Mouse (Mus musculus): Measurements from ENCODE around the gene Plgrkt.
"Not testable (repeated sequence)": the region's sequence is repeated elsewhere in the genome, so short reads cannot be mapped to it uniquely, and the experiment has no call there.

Plgrkt gene

DNA sequence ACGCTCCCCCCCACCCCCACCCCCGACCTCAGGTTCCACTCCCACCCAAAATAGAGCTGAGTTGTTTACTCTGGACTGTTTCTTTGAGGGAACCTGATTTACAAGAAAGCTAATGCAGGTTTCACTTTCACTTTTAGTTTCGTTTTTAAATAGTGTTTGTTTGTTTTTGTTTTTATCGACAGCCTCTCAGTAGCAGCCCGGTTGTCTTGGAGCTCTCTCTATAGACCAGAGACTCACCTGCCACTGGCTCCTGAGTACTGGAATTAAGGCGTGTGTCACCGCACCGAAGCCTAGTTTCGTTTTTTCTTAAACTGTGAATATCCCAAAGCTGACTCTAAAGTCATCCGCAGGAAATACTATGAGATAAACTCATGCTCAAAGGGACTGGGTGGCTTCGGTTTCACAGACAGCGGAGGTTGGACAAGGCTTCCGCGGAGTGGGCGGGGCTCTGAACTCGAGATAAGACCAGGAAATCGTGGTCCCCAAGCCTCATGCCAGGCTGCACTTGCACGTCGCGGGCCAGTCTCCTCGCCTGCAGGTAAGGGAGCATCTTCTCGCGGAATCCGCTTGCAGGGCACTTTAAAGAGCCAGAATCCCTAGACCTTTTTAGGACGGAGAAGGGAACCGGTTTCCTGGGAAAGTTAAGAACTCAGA, at the start of gene Plgrkt, which contains the start of gene Cd274:
Gene Plgrkt (minus strand): TSS at position 422 of the 654 bp plus-strand sequence.
Gene Cd274 (plus strand): TSS at position 487 of the 654 bp plus-strand sequence.
- DNase-seq: peak; percentile 82 to 86

DNA sequence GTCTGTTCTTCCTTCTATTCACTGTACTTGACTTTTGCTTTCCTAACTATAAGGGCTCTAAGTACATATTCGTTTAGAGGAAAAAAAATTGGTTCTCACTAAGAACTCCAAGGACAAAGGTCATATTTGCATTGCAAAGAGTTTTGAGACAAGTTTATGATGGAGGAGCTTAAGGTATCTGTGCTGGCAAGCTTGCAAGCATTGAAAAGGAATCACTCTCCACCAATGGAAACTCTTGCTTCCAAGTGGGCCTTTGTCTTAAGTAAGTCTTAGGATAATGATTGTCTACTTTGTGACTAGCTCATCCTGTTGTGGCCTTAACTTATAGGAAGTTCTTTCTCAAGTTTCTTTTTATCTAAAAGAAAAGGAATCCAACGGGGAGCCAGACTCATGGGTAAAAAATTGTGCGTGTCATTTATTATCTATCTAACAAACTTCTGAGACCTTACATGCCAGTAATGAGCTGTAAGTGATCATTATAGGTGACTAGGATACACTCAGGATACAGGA, 49.3 kb upstream of the Plgrkt start:
- no peak for DNase-seq

DNA sequence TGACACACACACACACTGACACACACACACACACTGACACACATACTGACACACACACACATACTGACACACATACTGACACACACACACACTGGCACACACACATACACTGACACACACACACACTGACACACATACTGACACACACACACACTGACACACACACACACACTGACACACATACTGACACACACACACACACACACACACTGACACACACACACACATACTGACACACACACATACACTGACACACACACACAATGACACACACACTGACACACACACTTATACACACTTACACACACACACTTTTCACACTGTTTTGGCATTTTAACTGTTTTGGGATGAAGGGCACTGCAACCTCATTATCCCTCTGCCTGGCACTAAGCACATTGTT, 47.7 kb upstream of the Plgrkt start:
- DNase-seq: not testable (repeated sequence)

DNA sequence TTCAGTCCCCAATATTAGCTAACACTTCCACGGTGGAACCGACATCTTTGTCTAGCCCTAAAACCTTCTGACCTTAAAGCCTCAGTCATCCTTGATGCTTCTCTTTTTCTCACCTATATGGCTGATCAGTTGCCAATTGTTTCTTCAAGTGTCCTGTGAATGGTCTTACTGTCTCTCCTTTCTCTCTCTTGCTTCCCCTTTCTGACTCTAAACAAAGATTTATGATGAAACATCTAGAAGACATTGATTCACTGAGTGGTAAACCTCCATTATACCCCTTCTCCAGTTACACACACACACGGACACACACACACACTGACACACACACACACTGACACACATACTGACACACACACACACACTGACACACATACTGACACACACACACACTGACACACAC, 47.3 kb upstream of the Plgrkt start:
- no peak for DNase-seq

DNA sequence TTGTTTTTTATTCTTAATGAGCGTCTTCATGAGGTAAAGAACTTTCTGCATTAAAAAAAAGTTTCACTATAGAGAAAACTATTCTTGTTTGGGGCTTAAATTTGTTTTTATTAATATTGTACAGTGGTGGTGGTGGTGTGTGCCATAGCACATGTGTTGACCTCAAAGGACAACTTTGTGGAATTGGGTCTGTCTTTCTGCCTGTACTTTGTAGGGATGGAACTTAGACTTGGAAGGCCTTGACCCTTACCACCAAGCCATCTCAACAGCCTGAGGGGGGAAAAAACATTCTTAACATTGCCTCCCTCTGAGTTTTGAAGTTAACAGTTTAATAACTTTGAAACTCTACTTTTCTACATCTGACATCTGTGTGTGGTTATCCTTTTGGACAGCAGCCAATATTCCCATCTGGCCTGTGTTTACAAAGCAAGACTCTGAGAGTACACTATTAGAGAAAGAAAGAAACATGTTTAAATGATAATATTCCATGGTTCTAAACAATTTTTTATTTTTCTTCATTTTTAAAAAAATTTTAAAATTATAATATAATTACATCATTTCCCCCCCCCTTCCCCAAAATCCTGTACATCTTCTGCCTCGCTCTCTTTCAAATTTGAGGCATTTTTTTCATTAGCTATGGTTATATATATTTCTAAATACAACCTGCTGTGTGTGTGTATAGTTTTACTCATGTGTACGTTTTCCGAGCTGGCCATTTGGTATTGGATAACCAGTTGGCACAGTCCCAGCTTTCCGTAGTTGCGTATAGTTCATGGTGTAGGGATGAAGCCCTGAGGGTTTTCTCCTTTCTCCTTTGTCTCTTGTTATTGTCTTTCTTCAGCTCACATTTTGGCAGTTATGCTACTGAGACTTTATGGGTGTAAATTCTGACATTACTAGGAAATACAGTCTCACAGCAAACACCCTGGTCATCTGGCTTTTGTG, 45.6 kb upstream of the Plgrkt start:
- DNase-seq: no peak

DNA sequence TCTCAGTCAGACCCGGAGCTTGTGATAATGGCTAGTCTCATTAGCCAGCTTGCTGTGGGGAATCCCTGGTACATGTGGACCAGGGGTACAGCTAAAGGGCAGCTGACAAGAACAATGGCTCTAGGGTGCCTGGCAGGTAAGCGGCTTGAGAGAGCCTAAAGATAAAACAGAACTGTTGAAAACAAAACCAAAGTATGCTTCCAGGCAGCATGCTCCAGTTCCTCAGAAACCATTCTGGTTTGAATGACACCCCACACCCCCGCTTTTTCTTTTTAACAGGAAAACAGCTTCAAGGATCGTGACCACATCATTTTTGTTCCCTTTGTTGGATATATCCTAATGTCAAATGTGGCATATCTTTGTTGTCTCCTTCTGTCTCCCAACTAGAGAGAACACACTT, 43.4 kb upstream of the Plgrkt start, which contains the start of gene Pdcd1lg2:
Gene Pdcd1lg2 (plus strand): TSS at position 301 of the 400 bp plus-strand sequence.
- no peak for DNase-seq

DNA sequence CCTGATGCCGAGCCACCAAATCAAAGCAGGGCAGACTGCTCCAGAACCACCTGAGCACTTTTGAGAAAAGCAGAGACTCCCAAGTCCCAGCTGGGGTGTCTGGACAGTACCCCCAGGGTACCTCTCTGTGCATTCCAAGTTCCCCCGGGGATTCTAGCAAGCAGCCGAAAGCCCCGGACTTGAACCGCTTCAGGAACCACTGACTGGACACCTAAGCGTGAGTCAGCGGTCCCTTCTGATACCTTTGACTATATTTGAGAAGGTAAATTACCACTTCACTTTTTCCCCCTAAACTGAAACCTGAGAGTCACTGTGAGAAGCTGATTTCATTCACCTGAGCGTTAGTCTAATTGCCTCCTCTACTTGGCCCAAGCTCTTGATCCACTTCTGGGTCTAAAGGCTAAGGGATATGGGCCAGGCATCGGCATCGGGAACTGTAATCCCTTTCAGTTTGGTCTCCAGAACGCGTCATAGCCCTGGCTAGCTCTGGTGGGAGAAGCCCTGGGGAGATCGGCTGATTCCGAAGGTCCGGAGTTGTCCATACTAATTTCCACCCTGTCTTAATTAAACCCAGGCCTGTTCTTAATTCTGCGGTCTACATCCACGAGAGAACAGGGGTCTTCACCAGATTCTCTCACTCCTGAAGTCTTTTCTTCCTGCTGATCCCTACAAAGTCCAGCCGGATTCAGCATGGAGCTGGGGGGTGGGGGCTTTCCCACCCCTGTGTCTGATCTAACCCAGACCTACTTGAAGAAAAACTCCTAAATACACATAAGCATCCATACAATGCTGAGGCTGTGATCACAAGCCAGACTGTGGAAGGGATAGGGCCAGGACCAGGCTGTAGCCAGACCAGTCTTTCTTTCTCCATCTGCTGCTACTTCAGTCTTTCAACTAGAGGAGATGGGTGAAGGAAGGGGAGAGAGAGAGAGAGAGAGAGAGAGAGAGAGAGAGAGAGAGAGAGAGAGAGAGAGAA, 39.1 kb upstream of the Plgrkt start:
- no peak for DNase-seq

DNA sequence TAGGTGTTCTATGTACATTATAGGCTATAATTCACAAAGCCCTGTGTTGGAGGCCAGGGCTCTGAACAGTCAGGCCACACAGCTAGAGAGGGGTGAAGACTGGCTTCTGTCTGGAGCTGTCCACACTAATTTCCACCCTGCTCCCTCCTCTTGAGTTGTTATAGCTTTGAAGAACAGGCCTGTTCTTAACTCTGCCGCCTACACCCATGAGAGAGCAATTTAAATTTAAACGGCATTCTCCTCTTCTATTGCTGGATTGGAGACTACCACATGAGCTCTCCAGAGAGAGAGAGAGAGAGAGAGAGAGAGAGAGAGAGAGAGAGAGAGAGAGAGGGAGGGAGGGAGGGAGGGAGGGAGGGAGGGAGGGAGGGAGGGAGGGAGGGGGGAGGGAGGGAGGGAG, 38.2 kb upstream of the Plgrkt start:
- DNase-seq: no peak

DNA sequence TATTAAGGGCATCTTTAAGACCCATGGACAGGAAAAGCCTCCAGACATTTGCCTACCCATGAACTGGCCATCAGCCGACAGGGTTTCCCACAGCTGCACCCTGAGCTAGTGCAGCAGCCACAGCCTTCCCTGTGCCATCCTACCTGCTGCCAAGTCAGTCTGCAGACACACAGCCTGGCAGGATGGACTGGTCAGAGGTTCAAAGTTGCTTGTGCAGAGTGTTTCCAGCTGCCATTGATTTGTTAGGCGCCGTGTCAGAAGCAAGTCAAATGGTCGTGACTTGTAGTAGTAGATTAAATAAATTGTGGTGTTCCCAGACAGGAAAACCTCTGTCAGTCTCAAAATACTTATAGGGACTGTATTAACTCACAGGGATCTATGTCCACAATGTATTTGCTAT, 36.1 kb upstream of the Plgrkt start:
- no peak for DNase-seq

DNA sequence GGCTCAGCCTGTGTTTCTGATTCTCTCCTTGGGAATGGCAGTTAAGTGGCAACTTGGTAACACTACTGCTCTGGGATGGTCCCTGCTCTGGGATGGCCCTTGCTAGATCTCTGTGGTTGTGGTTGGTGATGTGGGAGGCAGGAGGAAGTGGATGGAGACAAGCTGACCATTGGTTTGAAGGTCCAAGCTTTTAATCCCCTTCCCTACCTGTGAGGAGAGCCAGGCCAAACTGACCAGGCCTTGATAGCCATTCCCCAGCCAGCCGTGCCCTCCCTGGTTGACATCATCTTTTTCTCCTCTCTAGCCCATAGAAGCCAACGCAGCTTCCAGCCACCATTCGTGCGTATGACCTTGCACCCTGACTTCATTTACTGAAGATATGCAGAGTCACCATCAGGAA, 35.4 kb upstream of the Plgrkt start:
- DNase-seq: no peak

DNA sequence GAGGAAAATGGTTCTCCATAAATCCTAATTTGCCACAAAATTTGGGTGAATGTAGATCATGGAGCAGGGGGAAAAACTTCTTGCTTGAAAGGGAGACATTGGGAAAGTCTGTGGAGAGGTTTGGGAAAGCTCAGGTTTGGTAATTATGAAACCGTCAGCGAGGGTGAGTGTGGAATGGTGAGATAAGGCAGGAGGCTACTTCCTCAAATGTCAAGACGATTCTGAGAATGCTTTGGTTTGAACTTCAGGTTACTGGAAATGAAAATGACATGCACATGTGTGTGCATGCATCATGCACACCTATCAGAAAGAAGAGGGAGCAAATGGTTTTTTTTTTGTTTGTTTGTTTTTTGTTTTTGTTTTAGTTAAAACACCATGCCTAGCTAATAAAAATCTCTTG, 33.3 kb upstream of the Plgrkt start:
- no peak for DNase-seq

DNA sequence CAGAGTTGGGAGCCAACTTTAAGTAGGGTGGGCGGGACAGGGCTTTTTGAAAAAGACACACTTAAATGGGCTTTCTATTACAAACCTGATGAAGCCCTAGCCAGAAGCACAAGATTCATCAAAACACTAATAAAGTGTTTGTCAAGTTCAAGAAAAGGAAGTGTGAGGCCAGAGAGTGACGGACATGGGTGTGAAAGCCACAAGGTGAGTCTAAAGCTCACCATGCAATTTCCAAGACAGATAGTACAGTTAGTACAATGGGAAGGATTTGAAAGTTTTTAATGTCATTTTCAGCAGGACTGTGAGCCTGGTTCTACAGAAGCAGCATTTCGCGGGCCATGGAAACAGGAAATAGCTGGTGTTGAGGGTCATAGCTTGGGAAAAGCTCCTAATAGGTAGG, 32.6 kb upstream of the Plgrkt start:
- no peak for DNase-seq

DNA sequence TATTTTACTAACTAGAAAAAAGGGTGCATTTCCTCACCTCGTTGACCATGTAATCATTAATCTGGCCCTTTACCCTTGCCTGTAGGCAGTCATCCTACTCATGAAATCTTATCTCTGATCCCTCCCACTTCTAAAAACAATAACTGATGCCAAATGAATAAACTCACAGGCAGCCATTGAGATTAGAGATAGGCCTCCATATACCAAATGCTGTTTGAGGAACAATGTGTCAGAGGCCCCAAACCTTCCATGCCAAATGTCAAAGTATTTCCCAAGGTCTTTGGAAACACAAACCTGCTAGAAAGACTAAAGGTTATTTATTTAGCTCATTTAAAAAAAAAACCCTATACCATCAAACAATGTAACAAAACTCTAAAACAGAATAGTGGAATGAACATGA, 29.2 kb upstream of the Plgrkt start:
- DNase-seq: no peak

DNA sequence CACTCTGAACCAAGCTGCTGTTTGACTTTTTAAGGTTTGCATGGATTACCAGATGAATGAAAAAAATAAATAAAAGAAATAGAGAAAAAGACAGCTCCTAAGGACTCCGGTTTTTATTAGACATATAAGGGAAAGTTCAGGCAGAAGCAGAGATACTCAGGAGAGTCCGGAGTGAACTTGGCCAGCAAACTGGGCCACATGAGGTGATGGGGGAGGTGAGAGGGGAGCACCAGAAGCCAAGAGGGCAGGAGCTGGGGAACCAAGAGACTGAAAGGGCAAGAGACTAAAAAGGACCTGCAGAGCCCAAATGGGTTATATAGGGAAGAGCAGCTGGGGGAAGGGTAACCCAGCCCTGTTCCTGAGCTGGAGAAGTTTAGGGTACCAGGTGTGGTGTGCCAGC, 27.5 kb upstream of the Plgrkt start:
- no peak for DNase-seq

DNA sequence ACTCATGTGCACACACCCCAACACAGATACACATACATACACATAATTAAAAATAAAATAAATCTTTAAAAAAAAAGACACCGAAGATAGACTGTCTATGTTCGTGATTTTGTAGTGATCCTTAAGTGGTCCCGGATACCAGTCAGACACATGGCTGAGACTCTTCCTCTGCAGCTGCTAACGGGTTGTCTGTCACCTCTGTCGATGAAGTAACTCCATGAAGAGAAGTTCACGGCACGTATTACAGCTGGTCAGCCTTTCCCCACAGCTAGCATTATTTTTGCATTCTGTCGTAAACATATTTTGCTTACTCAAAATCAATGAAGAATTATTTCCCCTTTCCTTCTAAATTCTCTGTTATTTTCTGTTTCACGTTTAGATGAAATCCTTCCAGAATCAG, 26.1 kb upstream of the Plgrkt start:
- DNase-seq: no peak

DNA sequence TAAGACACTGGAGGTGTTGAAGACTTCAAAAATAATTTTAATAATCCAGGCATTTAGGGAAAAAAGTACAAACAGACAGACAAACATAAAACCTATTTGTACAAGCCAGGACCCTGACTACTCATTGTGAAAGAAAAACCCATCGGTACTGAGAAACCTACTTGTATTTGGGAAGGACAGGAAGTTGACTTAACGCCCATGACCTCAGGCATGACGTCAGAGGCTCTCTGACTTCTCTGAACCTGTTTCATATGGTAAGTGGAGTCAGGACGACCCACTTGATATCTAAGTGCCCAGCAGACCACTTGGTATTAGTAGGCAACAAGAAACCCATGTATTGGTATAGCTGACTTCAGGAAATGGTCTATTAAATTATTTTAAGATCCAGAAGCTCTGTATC, 24.1 kb upstream of the Plgrkt start:
- no peak for DNase-seq

DNA sequence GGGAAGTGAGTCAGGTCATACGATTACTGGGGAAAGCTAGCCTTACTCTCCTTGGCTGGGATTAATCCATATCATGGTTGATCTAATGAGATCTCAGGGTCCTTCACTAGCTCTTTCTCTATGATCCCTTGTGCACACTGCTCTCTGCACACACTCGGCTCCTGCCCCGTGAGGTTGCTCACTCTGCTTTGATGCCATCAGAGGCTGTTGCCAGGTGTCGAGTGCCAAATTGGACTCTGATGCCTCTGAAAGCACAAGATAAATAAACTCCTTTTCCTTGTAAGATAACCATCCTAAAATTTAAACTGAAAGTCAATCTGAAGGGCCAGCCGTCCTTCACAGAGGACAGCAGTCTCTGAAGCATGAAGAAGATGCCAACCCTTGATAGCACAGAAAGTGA, 23.3 kb upstream of the Plgrkt start:
- no peak for DNase-seq

DNA sequence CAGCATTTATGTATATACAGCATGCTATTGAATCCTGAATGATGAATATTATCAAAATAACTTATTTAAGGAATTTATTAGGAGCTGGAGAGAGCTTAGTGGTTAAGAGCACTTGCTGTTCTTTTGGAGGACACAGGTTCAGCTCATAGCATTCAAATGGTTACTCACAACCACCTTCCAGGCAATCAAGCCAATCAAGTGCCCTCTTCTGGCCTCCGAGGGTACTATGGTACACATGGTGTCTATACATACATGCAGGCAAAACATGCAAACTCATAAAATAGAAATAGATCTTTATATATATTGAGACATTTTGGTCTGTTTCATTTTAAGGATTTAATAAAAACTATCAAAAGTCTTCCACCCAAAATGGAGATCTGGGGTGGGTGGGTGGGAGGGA, 21.6 kb upstream of the Plgrkt start:
- no peak for DNase-seq

DNA sequence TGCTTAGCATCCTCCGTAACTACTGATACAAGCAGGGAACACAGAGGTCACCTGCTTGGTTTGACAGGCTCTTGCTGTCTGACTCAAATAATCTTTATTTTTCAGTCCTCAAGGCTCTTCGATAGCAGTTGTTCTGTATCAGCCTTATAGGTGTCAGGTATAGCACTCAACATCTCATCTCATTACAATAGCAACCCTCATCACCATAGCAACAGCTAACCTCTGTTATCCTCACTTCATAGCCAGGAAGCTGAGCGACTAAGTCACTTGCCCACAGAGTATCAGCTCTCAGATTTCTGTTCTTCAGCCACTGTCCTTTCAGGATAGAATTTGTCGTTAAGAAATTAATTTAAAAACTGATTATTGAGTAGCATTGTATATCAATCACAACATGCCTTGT, 18.6 kb upstream of the Plgrkt start:
- no peak for DNase-seq

DNA sequence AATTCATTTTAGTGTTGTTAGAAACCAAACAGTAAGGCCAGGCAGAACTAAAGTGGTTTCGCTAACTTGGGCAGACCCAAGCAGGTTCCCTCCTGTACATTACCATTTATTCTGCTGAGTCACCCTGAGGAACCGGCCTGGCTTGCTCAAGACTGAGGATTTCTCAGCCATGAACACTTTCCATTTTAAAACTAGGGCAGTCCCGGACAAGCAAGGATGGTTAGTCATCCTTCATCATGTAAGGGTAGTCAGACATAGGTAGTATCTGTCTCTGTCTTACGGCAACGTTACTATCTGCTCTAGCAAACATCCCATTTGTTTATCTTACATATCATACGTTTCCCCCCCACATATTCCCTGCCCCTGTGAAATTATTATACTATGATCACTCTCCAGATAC, 17.8 kb upstream of the Plgrkt start:
- DNase-seq: no peak

DNA sequence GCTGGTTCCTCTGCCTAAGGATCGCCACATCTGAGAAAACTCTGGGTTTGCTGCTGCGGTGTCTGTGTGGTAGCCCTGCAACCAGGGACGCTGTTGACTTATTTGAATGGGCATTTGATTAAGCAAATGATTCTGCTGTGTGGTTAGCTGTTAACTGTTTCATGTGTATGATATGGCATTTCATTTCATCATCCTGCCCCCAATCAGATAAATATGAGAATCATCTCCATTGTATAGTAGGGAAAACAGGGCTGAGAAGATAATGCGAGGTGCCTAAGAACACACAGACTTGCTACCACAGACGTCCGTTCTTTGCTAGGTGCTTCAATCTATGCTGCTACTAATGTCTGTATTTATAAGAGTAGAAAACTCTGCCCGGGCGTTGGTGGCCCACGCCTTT, 17.2 kb upstream of the Plgrkt start:
- no peak for DNase-seq

DNA sequence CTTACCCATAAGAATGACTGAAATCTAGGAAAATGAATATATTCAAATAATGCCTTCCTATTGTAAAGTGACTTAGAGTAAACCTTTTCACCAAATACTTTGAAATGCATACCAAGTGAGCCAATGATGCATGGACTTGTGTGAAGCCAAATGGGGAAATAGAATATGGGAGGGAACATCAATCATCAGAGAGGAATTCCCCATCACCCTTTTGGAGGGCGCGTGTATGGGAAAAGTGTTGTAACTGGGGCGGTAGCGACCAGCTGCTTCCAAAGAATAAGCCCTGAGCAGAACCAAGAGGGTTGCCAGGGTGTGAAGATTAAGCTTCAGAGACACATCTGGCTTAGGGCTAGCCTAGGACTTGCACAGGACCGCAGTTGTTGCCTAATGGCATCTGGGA, 16.2 kb upstream of the Plgrkt start:
- no peak for DNase-seq
